Mouse (Mus musculus) G1E (cell line): ENCODE results near the gene Sowahd. TPM values are rescaled to one million over a fixed set of nuclear protein-coding genes. Genes with fewer than 3 reads are reported as not detected.

ENCODE experiments used
- ATAC-seq: 2 replicates; pipeline ENCODE4 v1.8.0; 2016; ENCODE audit warnings: mild to moderate bottlenecking; ENCODE audit not compliant: insufficient number of reproducible peaks, poor library complexity, low FRiP score, severe bottlenecking; ENCODE audit errors: extremely low read depth
- DNase-seq: peaks from one replicate; pipeline ENCODE4 v3.0.0; 2012; ENCODE audit warnings: low spot score
- H3K27me3 ChIP-seq: 2 replicates; pipeline ENCODE4 v1.6.1; 2012; ENCODE audit warnings: mild to moderate bottlenecking, low read length, inconsistent platforms; ENCODE audit not compliant: insufficient read depth
- H3K36me3 ChIP-seq: replicated peaks from 2 replicates; pipeline ENCODE3; 2012; ENCODE audit warnings: mild to moderate bottlenecking, inconsistent platforms
- H3K4me1 ChIP-seq: 2 replicates; pipeline ENCODE4 v1.6.1; 2012; ENCODE audit warnings: low read depth, low read length, inconsistent platforms, mixed read lengths; ENCODE audit not compliant: insufficient read depth
- H3K4me3 ChIP-seq: 2 replicates; pipeline ENCODE4 v1.5.1; 2012; ENCODE audit warnings: low read depth, mild to moderate bottlenecking, inconsistent platforms, low read length, moderate library complexity, mixed read lengths
- H3K9me3 ChIP-seq: replicated peaks from 2 replicates; pipeline ENCODE4 v1.6.1; 2012; ENCODE audit warnings: inconsistent platforms
- CTCF ChIP-seq: IDR thresholded peaks from 2 replicates; pipeline ENCODE4 v1.5.1; 2012; ENCODE audit warnings: low read depth, low read length, inconsistent platforms, mixed read lengths
- GATA1 ChIP-seq: IDR thresholded peaks from 2 replicates; pipeline ENCODE4 v1.6.1; 2012; ENCODE audit warnings: borderline replicate concordance, low read length, inconsistent platforms, mixed read lengths
- GATA2 ChIP-seq: IDR thresholded peaks from 2 replicates; pipeline ENCODE4 v1.6.1; 2012; ENCODE audit warnings: low read depth, low read length, inconsistent platforms, borderline replicate concordance
- POLR2AphosphoS5 ChIP-seq: IDR thresholded peaks from 2 replicates; pipeline ENCODE4 v1.6.1; 2012; ENCODE audit warnings: low read depth, low read length, inconsistent platforms; ENCODE audit not compliant: insufficient replicate concordance
- TAL1 ChIP-seq: conservative IDR thresholded peaks from 2 replicates; pipeline ENCODE4 v1.6.1; 2012; ENCODE audit warnings: low read depth, low read length, inconsistent platforms, mixed read lengths
- polyA plus RNA-seq: library from polyadenylated mRNA; stranded (reverse); fragments of >175 nt; gene quantifications from 2 replicates; pipeline ENCODE4 v1.2.3, GENCODE M21; 2012
- total RNA-seq, 2 experiments: library from RNA; stranded (forward) in 1 of 2; stranded (reverse) in 1 of 2; fragments of 200-1000 nt in 1 of 2; fragments of >200 nt in 1 of 2; fragmentation: Nextera tagmentation in 1 of 2; gene quantifications; 2 replicates each; pipeline ENCODE4 v1.2.3; 2014 to 2017

Sowahd gene
- total and polyA plus RNA-seq, 3 experiments = 0.05 TPM; not detected in 2

GRCm38 (mm10) chrX:37042726-37043125, 5.9 kb upstream of the Sowahd start:
- Histone ChIP-seq H3K4me3 (no peak overlapping the region), H3K9me3 (no peaks in the 10 kb centered on the region), H3K4me1 (no peaks in the 10 kb centered on the region), H3K27me3 (peaks cover 11% of the 10 kb centered on the region; the same call in 1 of the 2 replicates), H3K36me3 (no peaks in the 10 kb centered on the region)
- no peak for ATAC-seq
- peak; percentile 4 for DNase-seq
- TF ChIP-seq GATA1 = no peak
- TF ChIP-seq GATA2 = no peak
- no peak for TF ChIP-seq POLR2AphosphoS5
- no peak for TF ChIP-seq TAL1
- peak; percentile 27; the same call in 1 of the 2 replicates for TF ChIP-seq CTCF

GRCm38 (mm10) chrX:37048890-37049823, 512 bp downstream of the Sowahd start:
- TF ChIP-seq CTCF (no peak), TAL1 (no peak), GATA1 (no peak), POLR2AphosphoS5 (no peak), GATA2 (no peak)
- no peaks in the 10 kb centered on the region for H3K36me3 ChIP-seq
- no peak for ATAC-seq
- no peak overlapping the region for H3K4me3 ChIP-seq
- H3K4me1 ChIP-seq = no peaks in the 10 kb centered on the region
- DNase-seq = no peak
- no peaks in the 10 kb centered on the region for H3K9me3 ChIP-seq
- H3K27me3 ChIP-seq = peaks cover 31% of the 10 kb centered on the region

GRCm38 (mm10) chrX:37063902-37064301, 15.3 kb downstream of the Sowahd start:
- H3K4me3 ChIP-seq = no peak overlapping the region
- ATAC-seq (no peak), DNase-seq (no peak)
- H3K27me3 ChIP-seq = 0 out of 2 replicates have a peak, but pooled peaks cover 4% of the 10 kb centered on the region
- H3K36me3 ChIP-seq = no peaks in the 10 kb centered on the region
- H3K9me3 ChIP-seq = no peaks in the 10 kb centered on the region
- peaks cover 2% of the 10 kb centered on the region; the same call in 1 of the 2 replicates for H3K4me1 ChIP-seq
- no peak for TF ChIP-seq CTCF
- TF ChIP-seq POLR2AphosphoS5 = no peak
- TF ChIP-seq GATA2 = no peak
- no peak for TF ChIP-seq TAL1
- TF ChIP-seq GATA1 = no peak

- TF ChIP-seq TAL1 = no peak
- no peak for TF ChIP-seq GATA1
- Histone ChIP-seq H3K9me3 (no peaks in the 10 kb centered on the region), H3K4me3 (no peak overlapping the region), H3K27me3 (0 out of 2 replicates have a peak, but pooled peaks cover 4% of the 10 kb centered on the region), H3K4me1 (peaks cover 2% of the 10 kb centered on the region; the same call in 1 of the 2 replicates), H3K36me3 (no peaks in the 10 kb centered on the region)
- DNase-seq = no peak
- ATAC-seq = no peak
These were observed 18.7 kb downstream of the Sowahd start for GRCm38 (mm10) chrX:37067299-37067698.

GRCm38 (mm10) chrX:37068766-37069165, 20.1 kb downstream of the Sowahd start:
- DNase-seq = no peak
- Histone ChIP-seq H3K4me1 (peaks cover 2% of the 10 kb centered on the region; the same call in 1 of the 2 replicates), H3K9me3 (no peaks in the 10 kb centered on the region), H3K4me3 (no peak overlapping the region), H3K36me3 (no peaks in the 10 kb centered on the region), H3K27me3 (0 out of 2 replicates have a peak, but pooled peaks cover 2% of the 10 kb centered on the region)
- no peak for ATAC-seq
- TF ChIP-seq POLR2AphosphoS5 (no peak), GATA2 (no peak), GATA1 (no peak), TAL1 (no peak), CTCF (no peak)

- TF ChIP-seq GATA2 (no peak), CTCF (peak; percentile 64; the same call in 1 of the 2 replicates)
- Histone ChIP-seq H3K4me3 (no peak overlapping the region), H3K9me3 (no peaks in the 10 kb centered on the region), H3K4me1 (peaks cover 6% of the 10 kb centered on the region), H3K36me3 (no peaks in the 10 kb centered on the region), H3K27me3 (no peaks in the 10 kb centered on the region)
- ATAC-seq (no peak), DNase-seq (no peak)
These were observed 25.7 kb downstream of the Sowahd start for GRCm38 (mm10) chrX:37074262-37074892.
